In the genomic region with DNA sequence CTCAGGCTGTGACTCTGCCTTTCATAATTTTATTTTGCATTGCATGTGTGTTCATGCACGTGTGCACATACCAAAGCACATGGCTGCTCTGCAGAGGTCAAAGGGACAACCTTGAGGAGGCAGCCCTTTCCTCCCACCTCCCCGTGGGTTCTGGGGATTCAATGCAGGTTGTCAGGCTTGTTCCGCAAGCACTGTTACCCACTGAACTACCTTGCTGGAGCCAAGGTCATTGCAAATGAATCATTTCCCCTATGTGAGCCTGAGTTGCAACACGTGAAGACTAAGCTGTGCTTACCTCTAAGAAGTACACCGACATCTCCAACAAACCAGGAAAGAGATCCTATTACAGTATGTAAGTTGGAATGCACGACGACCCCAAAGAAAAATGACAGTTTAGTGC, we compare ENCODE assay signal across 24 mouse cellular contexts. TPM values are rescaled to one million over a fixed set of nuclear protein-coding genes. Genes with fewer than 3 reads are reported as not detected.
DNase-seq lines count a peak whose midpoint lies in the region; ATAC-seq and TF ChIP-seq lines count a peak whose summit lies in the region.
"Had no signal": no experiment of that assay in that cellular context is flagged by ENCODE, and none has a peak within 500 bp of the region (broad histone marks: within the 10 kb centered on the region; RNA-seq: fewer than 3 reads in every experiment).

No protein-coding gene starts in this region.

- no peak for TF ChIP-seq CTCF in stomach, postnatal 0 days (IDR thresholded peaks at IDR 0.05; ENCODE audit: low read depth)

- WGBS in kidney, embryonic 16.5 days, result 62% methylated on average over 7 of the region's 7 CpGs
- WGBS in stomach, postnatal 0 days, result 63% methylated on average over 7 of the region's 7 CpGs

- H3K4me3 ChIP-seq in kidney, embryonic 16.5 days (ENCODE audit: low read length), result no peak overlapping the region
- no peak overlapping the region for H3K4me3 ChIP-seq in stomach, postnatal 0 days (ENCODE audit: low read depth, low read length)
- H3K4me3 ChIP-seq: embryonic facial prominence, embryonic 13.5 days; heart, embryonic 10.5 days; hindbrain, embryonic 10.5 days; limb, embryonic 15.5 days; liver, embryonic 15.5 days; midbrain, embryonic 12.5 days; neural tube, embryonic 13.5 days had no signal

- H3K4me1 ChIP-seq in kidney, embryonic 16.5 days (ENCODE audit: insufficient read depth, low read length), result no peaks in the 10 kb centered on the region
- no peaks in the 10 kb centered on the region for H3K4me1 ChIP-seq in stomach, postnatal 0 days (replicated peaks; ENCODE audit: control insufficient read depth, insufficient read depth)
- H3K4me1 ChIP-seq: embryonic facial prominence, embryonic 13.5 days; heart, embryonic 10.5 days; limb, embryonic 15.5 days; liver, embryonic 15.5 days; neural tube, embryonic 13.5 days had no signal

- no peak for TF ChIP-seq EP300 in stomach, postnatal 0 days (optimal IDR thresholded peaks at IDR 0.05)

- no peak overlapping the region for H3K9ac ChIP-seq in kidney, embryonic 16.5 days (replicated peaks; ENCODE audit: low read length)
- H3K9ac ChIP-seq in stomach, postnatal 0 days (ENCODE audit: low read length), result no peak overlapping the region
- H3K9ac ChIP-seq: embryonic facial prominence, embryonic 13.5 days; limb, embryonic 15.5 days; liver, embryonic 15.5 days; midbrain, embryonic 12.5 days; neural tube, embryonic 13.5 days had no signal

- no peak overlapping the region for H3K4me2 ChIP-seq in kidney, embryonic 16.5 days (replicated peaks; ENCODE audit: low read depth, low read length)
- H3K4me2 ChIP-seq in stomach, postnatal 0 days (replicated peaks; ENCODE audit: low read depth), result no peak overlapping the region
- H3K4me2 ChIP-seq: embryonic facial prominence, embryonic 13.5 days; limb, embryonic 15.5 days; liver, embryonic 15.5 days; midbrain, embryonic 12.5 days; neural tube, embryonic 13.5 days had no signal

- ATAC-seq in kidney, embryonic 16.5 days (ENCODE audit: low FRiP score, low TSS enrichment), result peak; percentile 42; the same call in 1 of the 2 replicates
- ATAC-seq in stomach, postnatal 0 days (ENCODE audit: low FRiP score, low TSS enrichment), result peak; percentile 61; the same call in 1 of the 2 replicates
- ATAC-seq: CD4-positive, CD25-positive, alpha-beta regulatory T cell, adult 4 months; forebrain, embryonic 16.5 days; lung, postnatal 0 days had no signal

- H3K27me3 ChIP-seq in kidney, embryonic 16.5 days (ENCODE audit: insufficient read depth, low read length), result no peaks in the 10 kb centered on the region
- no peaks in the 10 kb centered on the region for H3K27me3 ChIP-seq in stomach, postnatal 0 days (ENCODE audit: control insufficient read depth, insufficient read depth, low read length)
- H3K27me3 ChIP-seq: embryonic facial prominence, embryonic 13.5 days; limb, embryonic 15.5 days; liver, embryonic 15.5 days; neural tube, embryonic 13.5 days had no signal

- H3K36me3 ChIP-seq in kidney, embryonic 16.5 days (ENCODE audit: insufficient read depth, low read length), result 0 out of 2 replicates have a peak, but pooled peaks cover 4% of the 10 kb centered on the region
- no peaks in the 10 kb centered on the region; the same call in 1 of the 2 replicates for H3K36me3 ChIP-seq in stomach, postnatal 0 days (ENCODE audit: control insufficient read depth, insufficient read depth, low read length)
- H3K36me3 ChIP-seq: G1E; heart, embryonic 10.5 days; hindbrain, embryonic 10.5 days had no signal

- no peaks in the 10 kb centered on the region for H3K9me3 ChIP-seq in kidney, embryonic 16.5 days (ENCODE audit: low read length)
- no peaks in the 10 kb centered on the region for H3K9me3 ChIP-seq in stomach, postnatal 0 days (ENCODE audit: control insufficient read depth, low read length)
- H3K9me3 ChIP-seq: embryonic facial prominence, embryonic 13.5 days; G1E; heart, embryonic 10.5 days; hindbrain, embryonic 10.5 days; limb, embryonic 15.5 days; liver, embryonic 15.5 days; midbrain, embryonic 12.5 days; neural tube, embryonic 13.5 days had no signal

- no peak overlapping the region for H3K27ac ChIP-seq in kidney, embryonic 16.5 days (ENCODE audit: low read length)
- no peak overlapping the region for H3K27ac ChIP-seq in stomach, postnatal 0 days (replicated peaks)
- H3K27ac ChIP-seq: embryonic facial prominence, embryonic 13.5 days; heart, embryonic 10.5 days; hindbrain, embryonic 10.5 days; limb, embryonic 15.5 days; liver, embryonic 15.5 days; midbrain, embryonic 12.5 days; neural tube, embryonic 13.5 days had no signal

- peak; percentile 5 to 45 for DNase-seq in adrenal gland, adult (ENCODE audit: inconsistent age in 2 of 2, low spot score in 1 of 2)
- no peak for DNase-seq in adrenal gland, postnatal 4 days (ENCODE audit: low spot score in 2 of 2)
- peak; percentile 15 to 48 for DNase-seq in urinary bladder, adult 18-20 months (ENCODE audit: low spot score in 2 of 2)
- DNase-seq in urinary bladder, postnatal 4 days (ENCODE audit: low spot score in 2 of 2), result no peak
- DNase-seq in stomach, postnatal 0 days (ENCODE audit: low spot score), result no peak
- no peak for DNase-seq in cerebellum, adult 11-12 months
- no peak for DNase-seq in spleen, postnatal 10 days (ENCODE audit: low spot score in 2 of 2)
- DNase-seq: cerebellum, postnatal 10 days; thymus, adult 2 months had no signal

RNA-seq across cellular contexts. Expression of gene Otx1, which starts 48.2 kb away (rescaled TPM):
- not detected for total RNA-seq in adrenal gland, postnatal 4 days (2021)
- polyA plus RNA-seq in kidney, embryonic 16.5 days (2015; fragmentation: Nextera tagmentation; extraction: Ambion mirVana), result not detected in 2 replicates
- 0.02 TPM in 1 of 2 replicates, not detected in the other for polyA plus RNA-seq in stomach, postnatal 0 days (2015; fragmentation: Nextera tagmentation; extraction: Ambion mirVana)
- total RNA-seq: adrenal gland, adult 18-20 months; gastrocnemius, postnatal 4 days had no signal
- polyA plus RNA-seq: CD4-positive, CD25-positive, alpha-beta regulatory T cell, adult 4 months; liver, embryonic 15.5 days; neural tube, embryonic 13.5 days; small intestine, adult 2 months had no signal

Comparison
In these comparisons a context has a peak if more than half of its experiments do, and no peak if none do; other contexts are left out.
1. DNase-seq: peak in adrenal gland, adult (2 of 2) and urinary bladder, adult 18-20 months (2 of 2); none in adrenal gland, postnatal 4 days (0 of 2), urinary bladder, postnatal 4 days (0 of 2), stomach, postnatal 0 days (single experiment), cerebellum, adult 11-12 months (single experiment) and spleen, postnatal 10 days (0 of 2).